Mouse (Mus musculus): ENCODE data around the gene Dgkh. TPM values are rescaled to one million over a fixed set of nuclear protein-coding genes. Genes with fewer than 3 reads are reported as not detected.

Gene Dgkh
- polyA plus RNA-seq, 1 experiment = 1.2 TPM

GRCm38 (mm10) chr14:78712565-78713148 lies 19.9 kb downstream of the Dgkh start:
- no peak for TF ChIP-seq POLR2AphosphoS2 (IDR thresholded peaks at IDR 0.05; ENCODE audit: insufficient read length, low read depth)
- TF ChIP-seq TCF12 (IDR thresholded peaks at IDR 0.05; ENCODE audit: insufficient read depth, poor library complexity, severe bottlenecking) = no peak
- TF ChIP-seq POLR2A (IDR thresholded peaks at IDR 0.05; ENCODE audit: insufficient read length, low read depth) = no peak
- TF ChIP-seq USF1 (IDR thresholded peaks at IDR 0.05; ENCODE audit: low read depth) = no peak
- H3ac ChIP-seq (ENCODE audit: control insufficient read depth, insufficient read length) = no peak overlapping the region

GRCm38 (mm10) chr14:78710647-78711046 lies 21.9 kb downstream of the Dgkh start:
- Histone ChIP-seq H3K27me3 (ENCODE audit: control insufficient read depth, insufficient read depth, insufficient read length) (no peaks in the 10 kb centered on the region), H3K36me3 (ENCODE audit: control insufficient read depth, insufficient read depth) (no peaks in the 10 kb centered on the region), H3K4me2 (ENCODE audit: low read depth) (no peak overlapping the region), H3ac (ENCODE audit: control insufficient read depth, insufficient read length) (no peak overlapping the region), H3K79me2 (ENCODE audit: control insufficient read depth, insufficient read depth) (no peaks in the 10 kb centered on the region), H3K4me3 (no peak overlapping the region)
- TF ChIP-seq TCF3 (IDR thresholded peaks at IDR 0.05; ENCODE audit: insufficient read length, low read depth) = no peak
- peak in 1 of 3 experiments; percentile 43 for TF ChIP-seq MYOD1 (IDR thresholded peaks at IDR 0.05; ENCODE audit: control insufficient read depth in 1 of 3, insufficient read length in 2 of 3, low read depth in 2 of 3)
- TF ChIP-seq USF1 (IDR thresholded peaks at IDR 0.05; ENCODE audit: low read depth) = no peak

More at GRCm38 (mm10) chr14:78712565-78713148, 19.9 kb downstream of the Dgkh start:
- H3K79me2 ChIP-seq (ENCODE audit: control insufficient read depth, insufficient read depth) = no peaks in the 10 kb centered on the region
- no peaks in the 10 kb centered on the region for H3K36me3 ChIP-seq (ENCODE audit: control insufficient read depth, insufficient read depth)
- H3K27me3 ChIP-seq (ENCODE audit: control insufficient read depth, insufficient read depth, insufficient read length) = no peaks in the 10 kb centered on the region
- no peak overlapping the region for H3K4me3 ChIP-seq
- H3K4me2 ChIP-seq (ENCODE audit: low read depth) = no peak overlapping the region

DNA sequence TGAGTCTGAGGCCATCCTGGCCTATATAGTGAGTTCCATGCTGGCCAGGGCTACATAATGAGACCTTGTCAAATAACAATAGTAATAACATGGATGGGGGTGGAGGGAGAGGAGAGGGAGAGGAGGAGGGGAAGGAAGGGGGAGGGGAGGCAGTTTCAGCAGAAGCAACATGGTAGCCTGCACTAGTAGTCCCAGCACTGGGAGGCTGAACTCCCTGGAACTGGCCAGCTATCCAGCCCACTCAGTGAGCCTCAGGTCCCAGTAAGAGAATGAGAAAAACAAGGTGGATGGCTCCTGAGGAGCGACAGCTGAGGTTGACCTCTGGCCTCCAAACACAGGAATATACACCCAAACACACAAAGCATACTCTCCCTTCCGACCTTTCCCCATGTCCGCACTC lies 27.0 kb downstream of the Dgkh start:
- TF ChIP-seq POLR2A (IDR thresholded peaks at IDR 0.05; ENCODE audit: insufficient read length, low read depth) (no peak), CEBPB (IDR thresholded peaks at IDR 0.05; ENCODE audit: insufficient read depth, poor library complexity, severe bottlenecking) (no peak), POLR2AphosphoS2 (IDR thresholded peaks at IDR 0.05; ENCODE audit: insufficient read length, low read depth) (no peak), E2F4 (IDR thresholded peaks at IDR 0.05; ENCODE audit: insufficient read depth) (no peak), SRF (IDR thresholded peaks at IDR 0.05; ENCODE audit: control insufficient read depth, insufficient read length, low read depth) (no peak), TCF3 (IDR thresholded peaks at IDR 0.05; ENCODE audit: insufficient read length, low read depth) (no peak), REST (IDR thresholded peaks at IDR 0.05; ENCODE audit: insufficient read depth, insufficient read length) (no peak), MAX (IDR thresholded peaks at IDR 0.05; ENCODE audit: low read depth) (no peak), MYOD1 (IDR thresholded peaks at IDR 0.05; ENCODE audit: control insufficient read depth in 1 of 3, insufficient read length in 2 of 3, low read depth in 2 of 3) (no peak), TCF12 (IDR thresholded peaks at IDR 0.05; ENCODE audit: insufficient read depth, poor library complexity, severe bottlenecking) (no peak), MYOG (IDR thresholded peaks at IDR 0.05; ENCODE audit: control insufficient read depth in 1 of 3, insufficient read depth in 1 of 3, insufficient read length in 2 of 3, low read depth in 2 of 3) (no peak)
- H3K36me3 ChIP-seq (ENCODE audit: control insufficient read depth, insufficient read depth) = no peaks in the 10 kb centered on the region
- no peaks in the 10 kb centered on the region for H3K27me3 ChIP-seq (ENCODE audit: control insufficient read depth, insufficient read depth, insufficient read length)

DNA sequence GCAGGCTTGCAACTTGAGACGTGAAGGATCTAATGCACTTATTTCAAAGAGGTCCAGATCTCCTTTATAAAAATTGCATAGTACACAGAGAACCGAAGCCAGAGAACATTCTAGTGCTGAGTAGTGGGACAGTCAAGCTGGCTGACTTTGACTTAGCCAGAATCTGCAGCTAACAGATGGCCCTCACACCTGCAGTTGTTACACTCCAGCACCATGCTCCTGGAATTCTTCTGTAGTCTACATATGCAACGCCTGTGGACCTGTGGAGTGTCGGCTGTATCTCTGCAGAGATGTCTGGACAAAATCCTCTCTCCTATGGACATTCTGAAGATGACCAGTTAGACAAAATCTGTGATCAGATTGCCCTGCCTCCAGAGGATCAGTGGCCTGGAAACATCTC lies 28.6 kb downstream of the Dgkh start:
- Histone ChIP-seq H3K4me2 (ENCODE audit: low read depth) (no peak overlapping the region), H3K27me3 (ENCODE audit: control insufficient read depth, insufficient read depth, insufficient read length) (no peaks in the 10 kb centered on the region), H3K36me3 (ENCODE audit: control insufficient read depth, insufficient read depth) (no peaks in the 10 kb centered on the region), H3ac (ENCODE audit: control insufficient read depth, insufficient read length) (no peak overlapping the region), H3K4me3 (no peak overlapping the region), H3K79me2 (ENCODE audit: control insufficient read depth, insufficient read depth) (no peaks in the 10 kb centered on the region)
- TF ChIP-seq REST (IDR thresholded peaks at IDR 0.05; ENCODE audit: insufficient read depth, insufficient read length) (no peak), E2F4 (IDR thresholded peaks at IDR 0.05; ENCODE audit: insufficient read depth) (no peak), MYOD1 (IDR thresholded peaks at IDR 0.05; ENCODE audit: control insufficient read depth in 1 of 3, insufficient read length in 2 of 3, low read depth in 2 of 3) (no peak), TCF3 (IDR thresholded peaks at IDR 0.05; ENCODE audit: insufficient read length, low read depth) (no peak), MAX (IDR thresholded peaks at IDR 0.05; ENCODE audit: low read depth) (no peak), POLR2A (IDR thresholded peaks at IDR 0.05; ENCODE audit: insufficient read length, low read depth) (no peak), MYOG (IDR thresholded peaks at IDR 0.05; ENCODE audit: control insufficient read depth in 1 of 3, insufficient read depth in 1 of 3, insufficient read length in 2 of 3, low read depth in 2 of 3) (no peak), SRF (IDR thresholded peaks at IDR 0.05; ENCODE audit: control insufficient read depth, insufficient read length, low read depth) (no peak), CEBPB (IDR thresholded peaks at IDR 0.05; ENCODE audit: insufficient read depth, poor library complexity, severe bottlenecking) (no peak), POLR2AphosphoS2 (IDR thresholded peaks at IDR 0.05; ENCODE audit: insufficient read length, low read depth) (no peak), TCF12 (IDR thresholded peaks at IDR 0.05; ENCODE audit: insufficient read depth, poor library complexity, severe bottlenecking) (no peak), USF1 (IDR thresholded peaks at IDR 0.05; ENCODE audit: low read depth) (no peak)

More for the DNA sequence above, 27.0 kb downstream of the Dgkh start:
- Histone ChIP-seq H3K4me2 (ENCODE audit: low read depth) (no peak overlapping the region), H3K79me2 (ENCODE audit: control insufficient read depth, insufficient read depth) (no peaks in the 10 kb centered on the region), H3K4me3 (no peak overlapping the region), H3ac (ENCODE audit: control insufficient read depth, insufficient read length) (no peak overlapping the region)

- no peak overlapping the region for H3K4me2 ChIP-seq (ENCODE audit: low read depth)
- no peaks in the 10 kb centered on the region for H3K79me2 ChIP-seq (ENCODE audit: control insufficient read depth, insufficient read depth)
- no peak overlapping the region for H3K4me3 ChIP-seq
- H3ac ChIP-seq (ENCODE audit: control insufficient read depth, insufficient read length) = no peak overlapping the region
- H3K27me3 ChIP-seq (ENCODE audit: control insufficient read depth, insufficient read depth, insufficient read length) = no peaks in the 10 kb centered on the region
- TF ChIP-seq REST (IDR thresholded peaks at IDR 0.05; ENCODE audit: insufficient read depth, insufficient read length) = no peak
- no peak for TF ChIP-seq SRF (IDR thresholded peaks at IDR 0.05; ENCODE audit: control insufficient read depth, insufficient read length, low read depth)
- TF ChIP-seq TCF3 (IDR thresholded peaks at IDR 0.05; ENCODE audit: insufficient read length, low read depth) = no peak
- TF ChIP-seq TCF12 (IDR thresholded peaks at IDR 0.05; ENCODE audit: insufficient read depth, poor library complexity, severe bottlenecking) = no peak
- TF ChIP-seq E2F4 (IDR thresholded peaks at IDR 0.05; ENCODE audit: insufficient read depth) = no peak
- no peak for TF ChIP-seq POLR2A (IDR thresholded peaks at IDR 0.05; ENCODE audit: insufficient read length, low read depth)
- no peak for TF ChIP-seq USF1 (IDR thresholded peaks at IDR 0.05; ENCODE audit: low read depth)
- no peak for TF ChIP-seq MYOG (IDR thresholded peaks at IDR 0.05; ENCODE audit: control insufficient read depth in 1 of 3, insufficient read depth in 1 of 3, insufficient read length in 2 of 3, low read depth in 2 of 3)
- no peak for TF ChIP-seq POLR2AphosphoS2 (IDR thresholded peaks at IDR 0.05; ENCODE audit: insufficient read length, low read depth)
- TF ChIP-seq MAX (IDR thresholded peaks at IDR 0.05; ENCODE audit: low read depth) = no peak
- TF ChIP-seq MYOD1 (IDR thresholded peaks at IDR 0.05; ENCODE audit: control insufficient read depth in 1 of 3, insufficient read length in 2 of 3, low read depth in 2 of 3) = no peak
- no peak for TF ChIP-seq CEBPB (IDR thresholded peaks at IDR 0.05; ENCODE audit: insufficient read depth, poor library complexity, severe bottlenecking)
- H3K36me3 ChIP-seq (ENCODE audit: control insufficient read depth, insufficient read depth) = no peaks in the 10 kb centered on the region
These were observed 29.2 kb downstream of the Dgkh start for GRCm38 (mm10) chr14:78703361-78703760.

Measured in myocyte (in vitro differentiated cells).